Mouse (Mus musculus): ENCODE measurements around the gene Fndc8.

DNA sequence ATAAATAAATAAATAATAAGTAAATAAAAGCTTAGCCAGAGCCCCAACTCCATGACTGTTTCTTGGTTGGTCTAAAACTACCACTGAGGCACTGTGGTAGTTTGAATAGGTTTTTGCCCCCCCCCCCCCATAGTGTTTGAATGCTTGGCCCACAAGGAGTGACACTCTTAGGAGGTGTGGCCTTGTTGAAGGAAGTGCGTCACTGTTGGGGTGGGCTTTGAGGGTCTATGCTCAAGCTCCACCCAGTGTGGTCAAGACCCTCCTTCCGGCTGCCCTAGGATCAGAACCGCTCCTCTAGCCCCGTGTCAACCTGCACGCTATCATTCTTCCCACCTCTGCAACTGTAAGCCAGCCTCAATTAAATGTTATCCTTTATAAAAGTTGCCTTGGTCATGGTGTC, 16.3 kb upstream of the Fndc8 start:
- no peak for TF ChIP-seq CTCF (IDR thresholded peaks at IDR 0.05; ENCODE audit: extremely low read depth, insufficient read length, insufficient replicate concordance, low read depth, low read length)
- no peak for TF ChIP-seq POLR2A (IDR thresholded peaks at IDR 0.05; ENCODE audit: low read depth, low read length)
